Mouse (Mus musculus) induced T-regulatory cell, adult 2 months (primary cell): ENCODE results near the gene Tmtc2.

Experiments
- DNase-seq: peaks from one replicate; pipeline ENCODE4 v3.0.0-alpha.2; 2012; ENCODE audit warnings: low read depth

The Tmtc2 gene

DNA sequence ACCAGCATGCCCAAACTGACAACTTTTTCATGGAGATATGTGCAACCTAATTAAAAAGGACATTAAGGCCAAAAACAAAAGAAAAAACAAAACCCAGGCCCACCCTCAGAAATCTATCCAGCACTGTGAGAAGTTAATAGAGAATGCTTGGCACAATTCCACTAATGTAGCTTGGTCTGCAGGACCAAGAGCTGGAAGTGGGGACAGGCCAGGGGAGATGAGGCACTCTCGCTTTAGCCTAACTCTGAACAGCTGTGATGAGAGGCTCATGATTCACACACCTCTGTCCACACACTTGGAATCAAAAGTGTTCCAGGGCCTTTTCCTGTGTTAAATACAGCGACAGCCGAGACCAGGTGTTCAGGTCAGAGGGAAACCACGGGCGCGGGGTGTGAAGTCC is 79.0 kb downstream of the Tmtc2 start:
- DNase-seq, result no peak

DNA sequence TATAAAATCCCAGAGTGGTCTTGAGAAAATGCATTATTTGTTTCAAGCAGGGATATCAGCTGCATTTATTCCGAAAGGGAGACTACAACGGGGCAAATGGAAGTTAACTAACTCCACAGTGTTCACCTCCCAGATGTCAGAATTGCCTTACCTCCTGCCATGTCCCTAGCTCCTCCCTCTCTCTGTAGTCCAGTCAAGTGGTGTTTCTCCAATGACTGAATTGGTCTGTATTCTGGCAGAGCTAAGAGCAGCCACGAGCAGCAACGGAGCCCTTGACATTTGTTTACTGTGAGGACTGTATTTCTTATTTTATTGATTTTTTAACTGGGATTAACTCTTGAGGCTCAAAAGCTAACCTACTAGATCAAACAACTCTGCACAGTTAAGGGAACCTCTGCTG is 81.8 kb downstream of the Tmtc2 start:
- no peak for DNase-seq

DNA sequence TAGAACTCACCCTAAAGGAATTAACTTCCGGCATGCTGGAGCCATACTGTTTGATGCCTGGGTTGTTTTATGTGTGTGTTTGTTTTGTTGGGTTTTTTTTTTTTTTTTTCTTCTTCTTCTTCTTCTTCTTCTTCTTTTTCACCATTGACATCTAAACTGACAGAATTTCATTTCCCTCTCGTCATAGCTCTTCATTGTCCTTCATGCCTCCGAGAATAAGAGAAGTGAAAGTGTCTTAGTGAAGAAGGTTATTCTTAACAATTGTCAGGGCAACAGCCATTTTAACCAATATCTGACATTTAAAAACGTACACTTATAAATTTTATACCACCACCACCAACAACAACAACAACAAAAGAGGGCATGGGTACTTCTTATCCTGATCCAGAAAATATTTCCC is 83.5 kb downstream of the Tmtc2 start:
- DNase-seq, result no peak

DNA sequence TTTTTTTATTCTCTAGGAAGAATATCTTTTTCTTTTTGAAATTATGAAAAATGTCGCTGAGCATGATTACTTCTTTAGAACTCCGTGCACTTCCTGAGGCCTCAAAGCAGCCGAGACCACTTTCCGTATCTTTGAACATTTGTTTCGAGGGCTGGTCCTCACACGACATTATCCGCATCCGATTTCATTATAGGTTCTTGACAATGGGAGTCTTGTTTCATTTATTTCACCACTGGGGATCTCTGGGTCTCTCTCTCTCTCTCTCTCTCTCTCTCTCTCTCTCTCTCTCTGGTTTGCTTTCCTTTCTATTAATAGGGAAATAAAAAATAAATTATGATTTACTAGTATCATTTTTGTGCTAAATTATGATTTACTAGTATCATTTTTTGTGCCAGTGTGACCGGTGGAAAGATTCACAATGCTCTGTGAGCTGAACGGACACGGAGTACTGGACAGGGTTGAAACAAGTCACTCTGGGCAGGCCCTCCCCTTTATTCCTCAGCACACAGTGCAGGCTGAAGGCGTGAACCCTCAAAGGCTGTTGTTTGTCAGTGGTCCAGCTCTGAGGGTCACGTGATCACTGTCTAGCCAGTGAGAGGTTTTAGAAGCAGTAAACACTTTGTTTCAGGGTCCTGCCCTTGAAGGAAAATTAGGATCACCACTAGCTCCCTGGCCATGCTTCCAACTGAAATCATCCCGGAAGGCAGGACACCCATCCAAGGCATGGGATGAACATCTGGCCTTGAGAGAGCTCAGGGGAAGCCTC is 84.1 kb downstream of the Tmtc2 start:
- no peak for DNase-seq

DNA sequence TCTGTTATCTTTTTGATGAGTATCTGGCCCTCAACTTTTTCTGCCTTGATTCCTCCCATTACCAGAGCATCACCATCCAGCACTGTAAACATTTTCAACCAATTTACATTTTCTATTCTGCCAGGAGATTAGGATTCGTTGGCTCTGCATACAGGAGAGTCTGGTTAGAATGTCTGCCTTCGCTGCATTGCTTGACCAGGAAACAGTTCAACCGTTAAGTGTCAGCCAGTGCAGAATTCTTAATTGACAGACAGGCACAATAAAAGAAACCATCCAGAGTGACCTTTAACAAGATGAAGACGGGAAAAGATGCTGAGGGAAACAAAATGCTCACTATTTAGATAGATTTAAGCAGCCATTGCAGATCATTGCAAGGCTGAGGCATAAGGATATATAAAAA is 87.3 kb downstream of the Tmtc2 start:
- no peak for DNase-seq

DNA sequence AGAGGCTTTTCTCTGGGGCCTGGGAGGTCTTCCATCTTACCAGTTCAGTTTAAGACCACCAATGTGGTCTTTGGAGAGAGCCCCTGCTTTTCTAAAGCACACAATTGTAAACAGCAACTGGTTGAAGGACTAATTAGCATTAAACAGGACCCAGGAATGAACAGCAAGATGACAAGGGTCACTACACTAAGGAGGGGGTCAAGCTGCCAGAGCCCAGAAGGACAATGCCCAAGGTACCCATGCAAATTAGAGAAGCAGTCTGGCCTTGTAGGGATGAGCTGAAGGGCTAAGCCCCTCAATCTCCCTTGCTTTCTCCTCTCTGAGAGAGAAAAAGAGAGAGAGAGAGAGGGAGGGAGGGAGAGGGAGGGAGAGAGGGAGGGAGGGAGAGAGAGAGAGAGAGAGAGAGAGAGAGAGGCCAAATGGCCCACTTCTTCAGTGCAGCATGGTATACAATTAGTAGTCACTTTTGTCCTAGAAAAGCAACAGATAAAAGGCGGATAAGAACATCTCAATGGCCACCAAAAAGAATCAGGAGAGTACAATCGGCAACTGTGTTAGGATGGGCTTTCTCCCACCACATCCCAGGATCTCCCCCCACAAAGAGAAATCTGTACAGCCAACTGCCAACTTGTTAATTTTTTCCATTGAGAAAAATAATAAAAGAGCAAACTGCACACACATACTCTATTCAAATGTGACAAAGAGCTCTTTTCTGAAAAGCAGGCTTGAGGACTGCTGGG is 89.7 kb downstream of the Tmtc2 start:
- no peak for DNase-seq

DNA sequence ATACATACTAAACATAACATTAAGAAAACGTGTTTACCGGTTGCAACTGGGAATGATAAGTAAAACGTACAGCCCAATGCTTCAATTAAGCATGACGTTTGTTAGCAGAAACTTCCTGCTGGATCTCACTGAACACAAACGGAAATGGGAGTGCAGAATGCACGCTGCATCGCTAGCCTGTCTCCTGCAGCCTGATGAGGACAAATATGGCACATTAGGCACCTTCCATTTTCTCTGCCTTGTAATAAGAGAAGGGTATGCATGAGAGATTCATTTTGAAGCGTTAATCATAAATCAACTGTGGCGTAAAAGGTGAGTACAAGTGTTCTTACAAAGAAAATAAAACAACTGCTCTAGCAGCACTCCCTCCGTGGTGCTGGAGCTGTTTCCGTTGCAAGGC is 94.5 kb downstream of the Tmtc2 start:
- DNase-seq, result no peak

DNA sequence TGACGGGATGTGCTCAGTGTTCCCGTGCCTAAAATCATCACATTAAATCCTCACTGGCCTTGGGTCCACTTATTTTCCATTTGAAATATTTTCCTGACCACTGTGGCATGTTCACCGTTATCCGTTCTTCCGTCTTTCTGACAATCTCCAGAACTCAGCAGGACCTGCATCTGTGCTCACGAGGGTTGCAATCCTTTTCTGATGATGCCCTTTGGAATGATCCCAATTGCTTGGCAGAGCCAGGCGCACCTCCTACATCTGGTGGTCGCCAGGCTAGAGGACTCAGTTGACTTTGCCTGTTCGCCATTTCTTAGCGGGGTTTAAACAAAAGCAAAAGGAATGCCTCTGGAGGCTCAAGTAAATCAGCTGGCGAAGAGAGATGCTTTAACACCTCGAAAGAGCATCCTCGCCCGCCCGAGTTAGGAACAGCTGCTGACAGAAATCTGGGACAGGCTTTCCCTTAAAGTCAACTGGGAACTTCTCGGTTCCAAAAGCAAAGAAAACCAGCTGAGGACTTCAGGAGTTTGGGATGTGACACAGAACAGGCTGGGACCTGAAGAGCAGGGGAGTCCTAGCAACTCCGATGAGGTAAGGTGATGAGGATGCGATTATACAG is 96.5 kb downstream of the Tmtc2 start:
- no peak for DNase-seq

DNA sequence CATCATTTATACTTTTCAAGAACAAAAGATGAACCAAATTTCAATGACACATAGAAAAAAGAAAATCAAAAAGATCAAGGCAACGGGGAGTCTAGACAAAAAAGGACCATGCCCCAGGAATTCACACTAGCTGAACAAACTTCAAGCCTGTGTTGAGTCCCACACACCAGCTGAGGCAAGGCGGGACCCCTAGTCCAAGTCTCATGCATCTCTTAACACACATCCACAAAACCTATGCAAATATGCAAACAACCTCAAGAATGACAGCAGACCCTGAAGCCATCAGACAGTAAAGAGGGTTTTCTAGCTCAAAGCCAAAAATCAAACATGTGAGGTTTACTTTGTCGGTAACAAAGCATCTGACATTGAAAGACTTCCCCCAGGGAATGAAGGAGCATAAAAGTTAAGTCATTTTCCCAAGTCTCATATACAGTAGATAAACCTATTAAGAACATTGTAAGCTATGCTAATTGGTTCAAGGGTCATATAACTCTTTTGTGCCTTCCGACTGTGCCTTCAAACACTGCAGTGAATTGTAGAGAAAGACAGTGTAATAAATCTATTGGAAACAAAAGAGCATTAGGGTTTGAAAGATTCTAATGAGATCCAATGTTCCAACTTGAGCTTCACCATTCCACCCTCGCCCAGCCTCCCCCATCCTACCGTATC is 100.0 kb downstream of the Tmtc2 start:
- DNase-seq, result no peak

DNA sequence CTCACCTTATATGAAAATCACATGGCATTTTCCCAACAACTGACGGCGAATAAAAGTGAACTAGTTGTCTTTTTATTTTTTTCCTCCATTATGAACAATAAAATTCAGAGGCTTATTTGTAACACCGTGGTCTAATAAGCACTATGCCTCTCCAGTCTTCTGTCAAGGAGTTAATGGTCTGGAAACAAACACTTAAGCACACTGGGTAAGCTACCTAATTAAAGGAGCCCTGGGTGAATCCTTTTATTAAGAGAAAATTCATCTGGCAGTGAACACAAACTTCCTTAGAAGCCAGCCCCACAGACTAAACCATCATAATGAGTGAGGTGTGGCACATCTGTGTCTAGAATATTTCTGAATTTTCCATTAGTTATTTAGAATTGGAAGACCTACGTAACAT is 109.9 kb downstream of the Tmtc2 start:
- DNase-seq, result no peak

DNA sequence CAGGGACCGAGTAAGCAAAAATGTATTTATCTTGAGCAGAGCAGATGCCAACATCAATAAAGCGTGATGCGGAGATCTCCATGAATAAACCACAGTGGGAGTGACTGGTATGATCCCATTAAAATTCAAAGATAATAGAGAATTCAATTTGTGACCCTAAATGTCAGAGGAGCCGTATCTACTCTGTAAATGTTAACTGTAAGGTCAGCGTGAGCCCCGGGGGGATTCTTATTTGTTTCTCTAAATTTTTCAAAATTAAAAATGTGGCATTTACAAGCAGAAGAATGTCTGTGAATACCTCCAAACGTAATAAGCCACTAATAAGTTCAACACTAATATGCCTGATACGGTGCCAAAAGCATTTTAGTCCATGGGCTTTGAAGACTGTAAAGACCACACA is 120.8 kb downstream of the Tmtc2 start:
- DNase-seq, result no peak

DNA sequence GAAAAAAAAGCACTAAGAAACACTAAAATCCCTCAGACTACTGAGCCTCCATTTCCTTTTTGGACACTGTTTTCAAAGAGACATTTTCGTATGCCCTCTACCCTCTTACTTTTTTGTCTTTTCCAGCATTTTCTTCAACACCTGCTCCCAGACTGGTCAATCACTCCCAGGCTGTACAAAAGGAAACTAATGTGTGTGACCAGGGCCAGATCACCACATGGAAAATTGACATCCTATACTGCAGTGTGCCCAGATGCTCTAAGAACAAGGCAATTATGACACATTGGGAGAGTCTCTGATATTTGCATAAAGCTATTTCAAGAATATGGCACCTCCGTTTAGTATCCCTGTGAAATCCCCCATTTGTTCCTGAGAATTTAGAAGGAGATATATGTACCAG is 127.1 kb downstream of the Tmtc2 start:
- no peak for DNase-seq

DNA sequence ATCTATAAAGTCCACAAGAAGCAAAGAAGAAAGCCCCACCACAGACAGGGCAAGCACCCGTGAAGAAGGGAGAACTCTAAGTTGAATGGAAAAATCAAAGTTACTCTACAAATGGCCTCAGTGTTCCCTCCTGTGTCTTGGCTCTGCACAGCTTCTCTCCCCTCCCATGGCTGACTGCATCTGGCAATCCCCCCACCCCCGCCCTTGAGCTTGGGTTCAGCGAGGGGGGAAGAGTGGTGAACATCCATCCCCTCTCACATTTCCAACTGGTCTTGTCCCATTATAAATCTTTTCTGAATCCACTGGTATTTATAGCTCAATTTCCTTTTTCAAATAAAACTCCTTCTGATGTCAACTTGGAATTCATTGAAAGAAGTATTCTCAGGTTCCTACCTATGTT is 129.9 kb downstream of the Tmtc2 start:
- DNase-seq, result no peak

DNA sequence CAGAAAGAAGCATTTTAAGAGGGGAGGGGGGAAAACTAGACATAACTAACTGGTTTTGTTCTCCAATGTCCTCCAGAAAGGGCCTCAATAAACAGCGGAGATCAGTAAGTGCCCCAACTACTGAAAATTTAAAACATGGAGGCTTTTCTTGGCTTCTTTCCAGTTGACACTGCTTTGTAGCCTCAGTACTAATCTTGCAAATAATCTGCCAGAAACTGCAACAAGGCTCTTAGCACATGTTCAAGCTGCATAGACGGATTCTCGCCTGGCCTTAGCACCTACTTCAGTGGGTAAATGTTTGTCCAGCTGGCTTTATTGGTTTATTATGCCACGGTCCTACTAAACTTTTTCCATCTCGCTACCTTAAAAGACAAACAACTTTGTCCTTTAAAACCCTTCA is 139.4 kb downstream of the Tmtc2 start:
- no peak for DNase-seq

DNA sequence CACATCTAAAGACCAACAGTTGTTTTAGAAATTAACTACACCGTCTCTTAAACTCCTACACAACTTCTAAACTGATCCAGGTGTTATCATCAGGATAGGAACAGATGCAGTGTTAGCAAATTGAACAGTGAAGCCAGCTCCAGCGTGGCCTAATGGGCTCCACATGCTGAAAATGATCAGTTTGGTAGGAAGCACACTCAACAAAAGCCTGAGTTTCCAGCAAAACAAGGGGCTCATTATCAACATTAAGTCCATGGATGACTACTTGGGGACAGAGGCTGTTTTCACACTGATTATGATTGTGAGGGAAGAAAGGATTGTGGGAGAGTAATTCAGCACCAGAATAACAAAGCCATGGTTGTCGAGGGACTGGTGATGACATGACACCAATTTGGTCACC is 143.4 kb downstream of the Tmtc2 start:
- no peak for DNase-seq

DNA sequence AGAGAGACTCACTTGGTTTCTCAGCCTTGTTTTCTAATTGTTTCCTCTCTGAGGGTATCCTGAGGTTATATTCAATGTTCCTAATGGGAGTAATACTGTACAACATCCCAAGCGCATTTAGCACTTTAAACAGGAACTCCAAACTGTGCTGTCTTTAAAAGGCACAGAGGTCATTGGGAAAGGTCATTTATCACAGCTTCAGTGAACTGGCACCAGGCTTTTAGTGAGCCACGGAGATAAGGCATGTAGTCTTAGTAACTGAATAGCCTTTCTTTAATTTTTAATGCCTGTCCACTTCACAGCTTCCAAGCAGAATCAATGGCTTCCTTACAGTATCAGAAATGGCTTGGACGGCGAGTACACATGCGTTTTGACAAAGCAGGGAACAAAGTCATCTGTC is 144.0 kb downstream of the Tmtc2 start:
- no peak for DNase-seq

DNA sequence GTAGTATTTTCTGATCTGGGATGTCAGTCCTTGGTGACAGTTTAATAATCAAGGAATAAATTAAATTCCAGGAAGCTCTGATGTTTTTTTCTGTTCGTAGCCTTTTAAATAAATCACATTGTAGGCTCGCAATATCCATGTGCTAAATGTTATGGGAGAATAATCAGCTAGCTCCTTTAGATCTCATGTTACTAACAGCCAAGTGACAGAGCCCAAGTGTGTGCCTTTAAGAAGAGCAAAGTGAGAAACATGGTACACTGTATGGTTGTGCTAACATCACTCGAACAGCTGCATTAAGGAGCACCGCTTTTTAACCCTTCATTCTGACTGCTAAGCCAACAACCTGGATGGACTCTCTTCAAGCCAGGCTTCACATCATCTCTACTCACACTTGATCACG is 146.2 kb downstream of the Tmtc2 start:
- DNase-seq, result no peak

DNA sequence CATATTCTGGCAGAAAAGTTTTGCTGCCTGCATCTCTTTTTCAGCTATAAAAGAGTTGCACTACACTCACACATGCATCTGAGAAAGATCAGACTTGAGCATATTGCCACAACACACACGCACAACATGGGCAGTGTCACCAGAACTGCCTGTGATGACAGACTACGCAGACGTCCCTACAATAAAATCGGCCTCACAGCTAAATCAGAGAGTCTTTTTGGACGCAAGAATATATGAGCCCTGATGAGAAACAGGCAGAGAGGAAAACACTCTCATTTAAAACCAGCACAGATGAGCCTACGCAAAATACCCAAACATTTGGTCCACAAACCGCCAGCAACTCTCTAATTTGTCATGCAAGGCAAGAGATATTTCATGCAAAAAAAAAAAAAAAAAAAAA is 146.6 kb downstream of the Tmtc2 start:
- no peak for DNase-seq

DNA sequence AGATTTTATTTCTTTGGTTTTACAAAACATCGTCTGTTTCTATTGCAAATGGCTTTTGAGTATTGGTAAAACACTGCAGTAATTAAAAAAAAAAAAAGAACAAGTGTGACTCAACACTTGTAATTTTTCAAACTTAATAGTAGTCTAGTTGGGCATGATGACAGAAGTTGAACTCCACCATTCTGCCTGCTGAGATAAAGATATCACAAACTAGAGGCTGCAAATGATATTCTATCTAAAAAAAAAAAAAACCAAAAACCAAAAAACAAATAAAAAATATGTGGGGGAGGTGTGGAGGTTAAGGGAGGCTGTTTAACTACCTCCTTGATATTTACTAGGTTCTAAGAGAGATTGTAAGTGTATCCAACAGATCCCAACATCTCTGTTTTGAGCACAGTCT is 149.2 kb downstream of the Tmtc2 start:
- DNase-seq, result no peak

DNA sequence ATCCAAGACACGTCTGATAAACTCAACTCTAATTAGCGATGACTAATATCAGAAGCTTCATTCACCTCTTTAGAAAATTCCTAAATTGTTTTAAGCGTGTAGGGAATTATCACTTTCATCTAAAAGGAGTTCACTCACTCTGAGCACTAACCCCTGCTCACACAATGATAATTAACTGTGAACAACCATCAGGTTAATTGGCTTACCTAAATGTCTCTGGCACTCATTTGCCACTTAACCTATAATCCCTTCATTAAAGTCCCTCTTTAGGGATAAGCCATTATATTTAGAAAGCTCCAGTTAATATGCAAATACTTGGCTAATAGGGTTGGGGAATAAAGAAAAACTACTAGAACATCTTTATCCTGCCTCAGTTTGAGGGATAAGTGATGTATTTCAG is 151.1 kb downstream of the Tmtc2 start:
- no peak for DNase-seq

DNA sequence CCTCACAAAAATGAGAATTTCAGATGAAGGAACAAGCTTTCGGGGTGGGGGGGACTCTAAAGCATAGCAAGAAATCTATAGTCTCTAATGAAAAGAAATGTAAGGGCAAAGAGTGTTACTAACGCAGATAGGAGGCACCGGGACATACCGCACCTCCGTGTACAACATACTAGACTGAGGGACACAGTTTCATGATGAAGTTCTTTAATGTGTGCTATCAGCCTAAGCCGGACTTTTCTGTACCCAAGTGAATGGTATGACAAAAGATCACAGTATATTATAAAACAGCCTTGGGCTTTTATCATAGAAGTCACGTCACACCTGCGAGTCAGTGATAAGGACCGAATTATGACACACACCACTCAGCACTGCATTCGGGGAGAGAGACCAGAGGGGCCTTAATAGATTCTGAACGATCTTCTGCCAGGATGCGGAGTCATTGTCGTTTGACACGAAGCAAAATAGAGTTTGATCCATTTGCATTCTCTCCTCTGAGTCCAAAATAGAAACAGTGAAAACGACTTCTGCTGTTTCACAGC is 156.3 kb downstream of the Tmtc2 start:
- DNase-seq, result no peak

DNA sequence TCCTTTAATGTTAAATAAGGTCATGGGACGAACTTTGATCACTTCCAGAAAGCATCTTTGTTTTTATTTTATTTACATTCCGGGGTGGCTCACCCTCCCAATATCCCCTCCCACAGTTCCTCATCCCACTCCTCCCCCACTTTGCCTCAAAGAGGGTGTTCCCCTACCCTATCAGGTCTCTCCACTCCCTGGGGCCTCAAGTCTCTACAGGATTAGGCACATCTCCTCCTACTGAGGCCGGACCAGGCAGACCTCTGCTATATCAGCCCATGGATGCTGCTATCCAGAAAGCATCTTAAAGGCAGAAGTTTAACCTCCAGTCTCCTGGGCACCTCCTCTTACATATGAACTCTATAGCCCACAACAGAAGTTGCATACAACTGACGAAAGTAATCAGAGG is 157.7 kb downstream of the Tmtc2 start:
- no peak for DNase-seq
